Mouse (Mus musculus): ENCODE data around the gene Olfr1321. TPM values are rescaled to one million over a fixed set of nuclear protein-coding genes. Genes with fewer than 3 reads are reported as not detected.

The Olfr1321 gene
- total RNA-seq (2014; fragmentation: Nextera tagmentation) (not detected in 2 replicates), total RNA-seq (2017) (not detected in 2 replicates)

- no peak for ATAC-seq (replicated peaks; ENCODE audit: low FRiP score, low TSS enrichment, poor library complexity, severe bottlenecking)
Observed at GRCm38 (mm10) chrX:49734959-49735358, at the start of gene Olfr1321. TSS of gene Olfr1321 (minus strand) at chrX:49735059.

GRCm38 (mm10) chrX:49770828-49771227 lies 36.0 kb upstream of the Olfr1321 start:
- no peak for ATAC-seq (replicated peaks; ENCODE audit: low FRiP score, low TSS enrichment, poor library complexity, severe bottlenecking)

GRCm38 (mm10) chrX:49745192-49745591 lies 10.3 kb upstream of the Olfr1321 start:
- ATAC-seq (replicated peaks; ENCODE audit: low FRiP score, low TSS enrichment, poor library complexity, severe bottlenecking): no peak

Other genes starting within 250 kb of the Olfr1321 start
- not detected in 2 replicates for gene Olfr1320, start 62.7 kb downstream of the Olfr1321 start, total RNA-seq (2014; fragmentation: Nextera tagmentation)
- not detected in 2 replicates for gene Olfr1320, start 62.7 kb downstream of the Olfr1321 start, total RNA-seq (2017)
- not detected in 2 replicates for gene Igsf1, start 62.7 kb upstream of the Olfr1321 start, total RNA-seq (2014; fragmentation: Nextera tagmentation)
- not detected in 2 replicates for gene Igsf1, start 62.7 kb upstream of the Olfr1321 start, total RNA-seq (2017)
- not detected in 2 replicates for gene Olfr1322, start 156.4 kb upstream of the Olfr1321 start, total RNA-seq (2014; fragmentation: Nextera tagmentation)
- gene Olfr1322, start 156.4 kb upstream of the Olfr1321 start, total RNA-seq (2017): not detected in 2 replicates

Data from megakaryocyte-erythroid progenitor cell, adult 5-6 weeks (primary cell).